Mouse (Mus musculus) spleen, adult 2 months (tissue): ENCODE results near the gene Gsk3a. TPM values are rescaled to one million over a fixed set of nuclear protein-coding genes. Genes with fewer than 3 reads are reported as not detected.

Source experiments
- DNase-seq, 2 experiments: peaks; one replicate each; pipeline versions ENCODE4 v3.0.0 to v3.0.0-alpha.2; 2012 to 2021; ENCODE audit warnings: low spot score in 2 of 2, low read depth in 1 of 2
- H3K27ac ChIP-seq: fragments of 200-500 bp; 2 replicates; pipeline ENCODE4 v1.5.1; 2012; ENCODE audit warnings: low read length, inconsistent platforms; ENCODE audit not compliant: insufficient read depth
- H3K27me3 ChIP-seq: fragments of 200-500 bp; 2 replicates; pipeline ENCODE4 v1.6.1; 2012; ENCODE audit warnings: mild to moderate bottlenecking, moderate library complexity, low read length, inconsistent platforms; ENCODE audit not compliant: control insufficient read depth, insufficient read depth
- H3K36me3 ChIP-seq: fragments of 200-500 bp; 2 replicates; pipeline ENCODE4 v1.6.1; 2012; ENCODE audit warnings: mild to moderate bottlenecking, low read length, inconsistent platforms; ENCODE audit not compliant: control insufficient read depth, insufficient read depth
- H3K4me1 ChIP-seq: fragments of 200-500 bp; 2 replicates; pipeline ENCODE4 v1.6.1; 2011; ENCODE audit warnings: inconsistent platforms; ENCODE audit not compliant: control insufficient read depth, insufficient read depth, insufficient read length
- H3K4me3 ChIP-seq: fragments of 200-500 bp; 2 replicates; pipeline ENCODE4 v1.5.1; 2011; ENCODE audit warnings: mild to moderate bottlenecking, inconsistent platforms; ENCODE audit not compliant: insufficient read depth, insufficient read length; ENCODE audit errors: extremely low read depth
- CTCF ChIP-seq: fragments of 200-500 bp; IDR thresholded peaks from 2 replicates; pipeline ENCODE4 v1.5.1; 2011; ENCODE audit warnings: mild to moderate bottlenecking, inconsistent platforms; ENCODE audit not compliant: insufficient read depth, insufficient read length, insufficient replicate concordance; ENCODE audit errors: extremely low read depth
- POLR2A ChIP-seq: fragments of 200-500 bp; IDR thresholded peaks from 2 replicates; pipeline ENCODE4 v1.6.1; 2011; ENCODE audit warnings: low read depth, low read length, inconsistent platforms
- WGBS: fragments of 180-500 bp; shearing (Covaris S2); methylation state at CpG from one replicate; pipeline ENCODE4 v1.1.7; 2018; 5-methylcytosine and 5-hydroxymethylcytosine counted together
- polyA plus RNA-seq: library from polyadenylated mRNA; depleted of rRNA; stranded (reverse); fragments of >200 nt; gene quantifications from 2 replicates; pipeline ENCODE4 v1.2.3, GENCODE M21; 2012; rRNA removed

Gene Gsk3a
- 106 and 125 TPM in 2 replicates for polyA plus RNA-seq

- TF ChIP-seq CTCF (no peak), POLR2A (peak; percentile 24; the same call in 1 of the 2 replicates)
- peaks cover 8% of the 10 kb centered on the region; the same call in 1 of the 2 replicates for H3K36me3 ChIP-seq
- peak; percentile 95 to 100 for DNase-seq
- no peaks in the 10 kb centered on the region for H3K27me3 ChIP-seq
- WGBS, result under 1% methylated on average over 71 of the region's 76 CpGs
- H3K4me3 ChIP-seq, result peak within 1 kb of the TSS; percentile 59
- H3K27ac ChIP-seq, result peak within 1 kb of the TSS; percentile 91
- peaks cover 4% of the 10 kb centered on the region; the same call in 1 of the 2 replicates for H3K4me1 ChIP-seq
Observed at GRCm38 (mm10) chr7:25237249-25238014, at the start of gene Gsk3a. Gsk3a (minus strand) TSS chr7:25237851.

DNA sequence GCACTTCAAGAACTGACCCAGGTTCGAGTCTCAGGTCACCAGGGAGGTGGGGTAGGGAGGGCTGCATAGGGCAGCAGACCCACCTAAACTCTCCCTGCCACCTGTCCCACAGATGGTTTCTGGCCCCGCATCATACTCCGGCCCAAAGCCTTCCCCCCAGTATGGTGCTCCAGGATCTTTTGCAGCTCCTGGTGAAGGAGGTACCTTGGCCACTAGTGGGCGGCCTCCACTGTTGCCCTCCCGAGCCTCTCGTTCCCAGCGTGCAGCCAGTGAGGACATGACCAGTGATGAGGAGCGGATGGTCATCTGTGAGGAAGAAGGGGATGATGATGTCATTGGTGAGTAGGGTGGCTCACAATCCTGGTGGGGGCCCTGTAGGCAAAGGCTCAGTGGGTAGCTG, 49.3 kb upstream of the Gsk3a start:
- Histone ChIP-seq H3K27me3 (no peaks in the 10 kb centered on the region), H3K4me1 (peaks cover 8% of the 10 kb centered on the region; the same call in 1 of the 2 replicates), H3K36me3 (peaks cover 64% of the 10 kb centered on the region), H3K27ac (no peak overlapping the region), H3K4me3 (no peak overlapping the region)
- no peak for DNase-seq
- 92% methylated on average over 8 of the region's 8 CpGs for WGBS
- TF ChIP-seq CTCF (no peak), POLR2A (no peak)

DNA sequence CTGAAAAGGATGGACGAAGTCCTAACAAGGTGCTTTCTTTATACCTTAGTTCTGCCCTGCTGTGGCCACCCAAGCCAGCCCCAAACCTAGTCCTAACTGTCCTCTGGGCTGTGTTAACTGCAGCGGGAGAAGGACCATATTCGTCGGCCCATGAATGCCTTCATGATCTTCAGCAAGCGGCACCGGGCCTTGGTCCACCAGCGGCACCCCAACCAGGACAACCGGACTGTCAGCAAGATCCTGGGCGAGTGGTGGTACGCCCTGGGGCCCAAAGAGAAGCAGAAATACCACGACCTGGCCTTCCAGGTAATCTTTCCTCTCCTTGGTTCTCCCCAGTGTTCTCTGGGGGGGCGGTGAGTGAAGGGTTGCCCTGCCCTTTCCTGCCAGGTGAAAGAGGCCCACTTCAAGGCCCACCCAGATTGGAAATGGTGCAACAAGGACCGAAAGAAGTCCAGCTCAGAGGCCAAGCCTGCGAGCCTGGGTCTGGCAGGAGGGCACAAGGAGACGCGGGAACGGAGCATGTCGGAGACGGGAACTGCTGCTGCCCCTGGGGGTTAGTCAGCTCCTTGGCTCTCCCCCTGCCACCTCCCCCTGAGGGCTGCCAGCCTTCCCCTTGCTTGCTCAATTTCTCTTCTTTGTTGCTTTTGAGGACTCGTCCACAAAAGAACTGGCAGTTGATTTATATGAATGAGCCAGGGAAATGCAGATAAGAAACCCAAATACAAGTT, 48.0 kb upstream of the Gsk3a start:
- Histone ChIP-seq H3K36me3 (peaks cover 53% of the 10 kb centered on the region), H3K27me3 (no peaks in the 10 kb centered on the region), H3K4me3 (no peak overlapping the region), H3K4me1 (peaks cover 18% of the 10 kb centered on the region; the same call in 1 of the 2 replicates), H3K27ac (no peak overlapping the region)
- 95% methylated on average over 20 of the region's 20 CpGs for WGBS
- no peak for TF ChIP-seq CTCF
- TF ChIP-seq POLR2A, result no peak
- no peak for DNase-seq

- Histone ChIP-seq H3K36me3 (peaks cover 46% of the 10 kb centered on the region), H3K4me3 (no peak overlapping the region), H3K27me3 (no peaks in the 10 kb centered on the region), H3K4me1 (peaks cover 26% of the 10 kb centered on the region; the same call in 1 of the 2 replicates), H3K27ac (no peak overlapping the region)
- WGBS, result 81% methylated on average over 5 of the region's 5 CpGs
- DNase-seq, result no peak
- TF ChIP-seq CTCF (no peak), POLR2A (no peak)
Observed at GRCm38 (mm10) chr7:25284766-25285165, 47.1 kb upstream of the Gsk3a start.

GRCm38 (mm10) chr7:25284171-25284570, 46.5 kb upstream of the Gsk3a start:
- no peaks in the 10 kb centered on the region for H3K27me3 ChIP-seq
- 75% methylated on average over 2 of the region's 2 CpGs for WGBS
- TF ChIP-seq CTCF (no peak), POLR2A (no peak)
- peaks cover 41% of the 10 kb centered on the region for H3K36me3 ChIP-seq
- no peak overlapping the region for H3K27ac ChIP-seq
- no peak overlapping the region for H3K4me3 ChIP-seq
- no peak for DNase-seq
- H3K4me1 ChIP-seq, result peaks cover 30% of the 10 kb centered on the region; the same call in 1 of the 2 replicates

GRCm38 (mm10) chr7:25283637-25284036, 46.0 kb upstream of the Gsk3a start:
- no peaks in the 10 kb centered on the region for H3K27me3 ChIP-seq
- WGBS, result 19% methylated on average over 5 of the region's 5 CpGs
- peaks cover 30% of the 10 kb centered on the region; the same call in 1 of the 2 replicates for H3K4me1 ChIP-seq
- DNase-seq, result no peak
- H3K36me3 ChIP-seq, result peaks cover 36% of the 10 kb centered on the region
- H3K4me3 ChIP-seq, result peak overlapping the region; percentile 84; the same call in 1 of the 2 replicates
- H3K27ac ChIP-seq, result no peak overlapping the region
- TF ChIP-seq POLR2A, result no peak
- TF ChIP-seq CTCF, result no peak
